Mouse (Mus musculus): ENCODE measurements at regions not wholly inside any gene's neighbourhood (a gene's known extent, or its start where the extent isn't known, plus 50 kb on each side); places are given as distances from the start of the nearest gene placed in this dataset.

GRCm38 (mm10) chr7:88959332-88960124 lies 444.5 kb downstream of the Tmem135 start:
- TF ChIP-seq CTCF (IDR thresholded peaks at IDR 0.05) = no peak
- ChIA-PET POLR2A (interaction anchor here (1.4 kb wide), 1 partner anchor 12 kb away, joined by 3 read pairs; no protein-coding TSS in a partner anchor), CTCF (interaction anchor here (1.2 kb wide), 1 partner anchor 11 kb away, joined by 3 read pairs; no protein-coding TSS in a partner anchor)
- H3K27me3 ChIP-seq = peaks cover 3% of the 10 kb centered on the region
- ATAC-seq (no peak), DNase-seq (ENCODE audit: low read depth, low spot score) (no peak)
- in situ Hi-C loops (cut with MboI; ENCODE audit: low pct_unique_long_range_greater_than_20kb) = no loop called here

GRCm38 (mm10) chr7:88954978-88955377 lies 449.0 kb downstream of the Tmem135 start:
- DNase-seq (ENCODE audit: low read depth, low spot score) (no peak), ATAC-seq (no peak)
- in situ Hi-C loops (cut with MboI; ENCODE audit: low pct_unique_long_range_greater_than_20kb) = no loop called here
- TF ChIP-seq CTCF (IDR thresholded peaks at IDR 0.05) = no peak
- ChIA-PET POLR2A (no interaction called here), CTCF (no interaction called here)
- no peaks in the 10 kb centered on the region for H3K27me3 ChIP-seq

DNA sequence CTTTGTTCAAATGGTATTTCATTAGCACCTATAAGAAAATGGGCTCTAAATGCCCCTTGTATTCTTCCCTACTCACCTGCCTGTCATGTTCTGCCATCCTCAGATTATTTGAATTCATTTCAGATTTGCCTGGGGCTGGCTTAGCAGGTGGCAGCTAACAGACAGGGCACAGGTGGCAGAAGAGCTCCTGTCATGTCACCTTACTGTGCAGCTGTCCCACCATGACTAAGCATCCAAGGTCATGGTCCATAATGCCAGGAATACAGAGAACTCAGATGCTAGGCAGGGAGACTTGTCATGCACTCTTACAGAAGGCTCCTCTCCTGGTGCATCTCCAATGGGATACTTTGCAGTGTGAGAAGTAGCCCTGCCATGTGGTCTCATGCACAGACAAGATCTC lies 458.7 kb downstream of the Tmem135 start:
- TF ChIP-seq CTCF (IDR thresholded peaks at IDR 0.05) = no peak
- ChIA-PET CTCF (interaction anchor here (1.3 kb wide), 1 partner anchor 21 kb away, joined by 3 read pairs; no protein-coding TSS in a partner anchor), POLR2A (no interaction called here)
- ATAC-seq (no peak), DNase-seq (ENCODE audit: low read depth, low spot score) (no peak)
- H3K27me3 ChIP-seq = no peaks in the 10 kb centered on the region
- in situ Hi-C loops (cut with MboI; ENCODE audit: low pct_unique_long_range_greater_than_20kb) = no loop called here

- CTCF ChIA-PET = no interaction called here
- no peak for DNase-seq (ENCODE audit: low read depth, low spot score)
- POLR2A ChIA-PET = no interaction called here
- no peak for TF ChIP-seq CTCF (IDR thresholded peaks at IDR 0.05)
- in situ Hi-C loops (cut with MboI; ENCODE audit: low pct_unique_long_range_greater_than_20kb) = no loop called here
- no peak for ATAC-seq
- H3K27me3 ChIP-seq = no peaks in the 10 kb centered on the region
Observed at GRCm38 (mm10) chr7:88944936-88945335, 459.1 kb downstream of the Tmem135 start.

DNA sequence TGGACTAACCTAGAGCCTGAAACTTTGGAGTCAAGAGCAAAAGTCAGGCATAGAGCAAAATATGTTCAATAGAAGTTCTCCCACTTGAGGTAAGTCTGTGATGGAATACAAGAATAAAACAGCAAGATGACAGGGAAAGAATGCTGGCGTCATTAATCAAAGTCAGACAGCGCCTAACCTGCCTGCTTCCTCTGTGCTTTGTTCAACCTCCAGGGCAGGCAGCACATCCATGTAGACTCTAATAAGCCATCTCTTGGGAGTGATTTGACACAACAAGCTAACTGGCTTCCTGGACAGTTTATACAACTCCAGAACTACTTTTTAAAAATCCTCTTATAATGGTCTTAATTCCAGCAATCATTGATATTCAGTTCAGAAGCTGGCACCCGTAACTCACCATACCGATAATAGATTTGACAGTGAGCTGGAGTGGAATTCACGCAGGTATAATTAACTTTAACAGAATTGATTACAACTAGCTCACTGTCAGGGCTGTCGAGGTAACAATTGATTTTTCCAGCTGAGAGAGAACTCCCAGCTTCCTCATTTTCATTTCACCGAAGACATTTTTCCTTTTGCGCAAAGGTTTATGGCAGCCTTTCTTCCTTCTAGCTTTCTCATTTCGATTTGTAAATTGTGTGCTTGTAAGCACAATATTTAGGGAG lies 462.6 kb downstream of the Tmem135 start:
- DNase-seq (ENCODE audit: low read depth, low spot score) (no peak), ATAC-seq (no peak)
- TF ChIP-seq CTCF (IDR thresholded peaks at IDR 0.05) = no peak
- in situ Hi-C loops (cut with MboI; ENCODE audit: low pct_unique_long_range_greater_than_20kb) = no loop called here
- CTCF ChIA-PET = interaction anchor here (1.2 kb wide), 1 partner anchor 18 kb away, joined by 4 read pairs; no protein-coding TSS in a partner anchor
- no peaks in the 10 kb centered on the region for H3K27me3 ChIP-seq
- POLR2A ChIA-PET = interaction anchor here (0.6 kb wide), 1 partner anchor 430 kb away, joined by 3 read pairs; no protein-coding TSS in a partner anchor

DNA sequence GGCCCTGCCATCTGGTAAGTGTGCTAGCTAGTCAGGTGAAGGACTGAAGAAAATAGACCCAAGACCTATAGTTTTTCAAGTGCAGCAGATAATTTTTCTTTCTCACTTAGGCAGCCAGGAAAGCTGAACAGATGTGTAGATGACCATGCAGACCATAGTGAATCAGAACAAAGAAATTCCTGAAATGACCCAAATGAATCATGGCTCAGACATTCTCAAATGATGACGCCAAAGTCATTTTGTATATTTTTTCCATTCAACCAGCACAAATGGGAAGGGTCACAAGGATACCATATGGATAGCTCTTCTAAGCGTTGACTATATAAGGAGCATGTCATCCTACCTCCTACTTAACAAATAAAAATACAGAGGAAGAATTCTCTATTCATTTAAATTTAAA lies 463.8 kb downstream of the Tmem135 start:
- ChIA-PET CTCF (no interaction called here), POLR2A (interaction anchor here (1.0 kb wide), 1 partner anchor 24 kb away, joined by 3 read pairs; no protein-coding TSS in a partner anchor)
- in situ Hi-C loops (cut with MboI; ENCODE audit: low pct_unique_long_range_greater_than_20kb) = no loop called here
- no peak for DNase-seq (ENCODE audit: low read depth, low spot score)
- no peak for ATAC-seq
- no peaks in the 10 kb centered on the region for H3K27me3 ChIP-seq
- TF ChIP-seq CTCF (IDR thresholded peaks at IDR 0.05) = no peak

DNA sequence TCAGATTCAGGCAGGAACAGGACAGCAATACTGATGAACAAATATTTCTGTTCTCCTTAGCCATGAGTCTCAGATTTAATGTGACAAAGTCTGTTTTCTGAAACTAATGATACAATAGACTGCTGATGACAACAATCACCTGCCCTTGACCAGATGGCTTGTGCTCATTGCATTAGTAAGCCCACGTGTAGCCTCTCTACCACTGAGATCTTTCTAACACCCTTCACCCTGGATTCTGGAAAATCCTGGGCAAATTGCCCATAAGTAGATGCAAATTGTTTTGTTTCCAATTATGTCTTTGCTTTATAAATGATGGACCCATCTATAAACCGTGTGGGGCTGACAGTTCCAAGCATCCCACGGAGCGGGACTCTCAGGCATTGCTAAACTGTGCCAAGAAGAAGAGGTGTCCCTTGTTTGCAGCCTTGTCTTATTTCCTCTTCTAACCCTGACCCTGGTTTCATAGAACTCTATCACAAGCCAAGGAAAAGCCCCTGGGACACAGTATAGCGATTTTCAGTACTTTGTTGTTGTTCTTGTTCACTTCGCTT lies 475.7 kb downstream of the Tmem135 start:
- in situ Hi-C loops (cut with MboI; ENCODE audit: low pct_unique_long_range_greater_than_20kb) = no loop called here
- TF ChIP-seq CTCF (IDR thresholded peaks at IDR 0.05) = no peak
- no peak for ATAC-seq
- POLR2A ChIA-PET = no interaction called here
- CTCF ChIA-PET = no interaction called here
- no peak for DNase-seq (ENCODE audit: low read depth, low spot score)
- H3K27me3 ChIP-seq = no peaks in the 10 kb centered on the region
